Mouse (Mus musculus): ENCODE measurements around the gene Nmral1. TPM values are rescaled to one million over a fixed set of nuclear protein-coding genes. Genes with fewer than 3 reads are reported as not detected.
"Not testable (repeated sequence)": the region's sequence is repeated elsewhere in the genome, so short reads cannot be mapped to it uniquely, and the experiment has no call there.

Nmral1 gene
- polyA plus RNA-seq (2015; fragmentation: Nextera tagmentation; extraction: Ambion mirVana): 37.2 and 38.6 TPM in 2 replicates

DNA sequence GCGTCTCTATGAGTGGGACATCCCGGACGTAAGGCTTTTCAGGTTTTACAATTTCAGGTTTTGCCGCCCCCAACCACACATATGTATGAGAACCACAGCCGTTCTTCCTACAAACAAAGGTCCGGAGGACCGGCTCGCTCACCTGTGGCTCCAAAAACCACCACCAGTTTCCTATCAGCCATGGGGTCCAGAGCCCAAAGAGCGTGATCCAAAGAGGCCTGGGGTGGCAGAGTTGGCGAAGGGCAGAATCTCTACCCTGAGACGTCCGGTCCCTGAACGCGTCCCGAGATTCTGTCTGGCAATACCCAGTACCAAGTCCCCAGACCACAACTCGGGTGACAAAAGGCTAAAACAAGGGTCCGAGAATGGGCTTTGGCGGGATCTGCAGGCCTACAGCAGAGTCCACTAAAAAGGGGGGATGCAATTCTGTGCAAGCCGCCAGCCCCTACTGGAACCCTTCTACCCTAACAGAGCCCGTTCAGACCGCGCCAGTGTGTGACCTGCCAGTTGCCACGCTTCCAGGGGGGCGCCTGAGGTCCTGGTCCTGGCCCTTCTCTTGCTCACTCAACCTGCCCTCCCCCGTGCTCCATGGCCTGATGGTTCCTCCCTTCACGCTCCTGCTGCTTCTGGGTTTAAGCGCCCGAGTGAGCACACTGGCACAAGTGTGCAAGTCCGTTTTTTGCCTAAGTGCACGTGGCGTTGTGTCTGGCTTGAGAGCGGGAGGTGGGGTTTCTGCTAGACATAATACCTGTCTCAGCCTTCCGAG is at the start of gene Nmral1:
Gene Nmral1, minus strand, starts transcription at position 604 of the 766 bp plus-strand sequence.
- WGBS: 13% methylated on average over 33 of the region's 33 CpGs
- peak within 1 kb of the TSS; percentile 59 for H3K27ac ChIP-seq (replicated peaks)
- H3K9ac ChIP-seq: peak within 1 kb of the TSS; percentile 83
- ATAC-seq (ENCODE audit: extremely low read depth, insufficient number of reproducible peaks, low FRiP score, low TSS enrichment): peak; percentile 72
- H3K4me1 ChIP-seq: peaks cover 9% of the 10 kb centered on the region
- H3K4me2 ChIP-seq: peak within 1 kb of the TSS; percentile 72
- H3K4me3 ChIP-seq: peak within 1 kb of the TSS; percentile 74
- H3K27me3 ChIP-seq (replicated peaks): no peaks in the 10 kb centered on the region
- H3K9me3 ChIP-seq: no peaks in the 10 kb centered on the region
- H3K36me3 ChIP-seq: peaks cover 25% of the 10 kb centered on the region

DNA sequence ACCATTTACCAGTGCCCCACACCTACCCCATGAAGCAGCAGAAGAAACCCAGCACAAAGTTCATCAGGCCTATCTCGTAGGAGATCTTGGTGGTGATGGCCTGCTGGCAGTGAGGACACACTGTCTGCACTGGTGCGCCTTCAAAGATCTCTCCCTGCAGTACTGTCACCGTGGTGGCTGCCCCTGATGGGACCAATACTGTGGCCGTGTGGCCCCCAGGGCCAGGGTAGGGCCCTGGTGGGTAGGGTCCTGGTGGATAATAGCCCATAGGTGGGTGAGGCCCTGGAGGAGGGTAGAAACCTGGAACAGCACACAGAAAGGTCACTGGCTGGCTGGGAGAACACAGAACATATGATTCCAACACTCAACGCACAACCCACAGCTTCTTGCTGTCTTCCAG is 49.6 kb upstream of the Nmral1 start:
- Histone ChIP-seq H3K9me3 (no peaks in the 10 kb centered on the region), H3K36me3 (peaks cover 86% of the 10 kb centered on the region), H3K4me1 (peaks cover 22% of the 10 kb centered on the region), H3K27me3 (replicated peaks) (no peaks in the 10 kb centered on the region), H3K4me3 (no peak overlapping the region), H3K9ac (no peak overlapping the region), H3K4me2 (no peak overlapping the region), H3K27ac (replicated peaks) (no peak overlapping the region)
- 86% methylated on average over 5 of the region's 5 CpGs for WGBS
- no peak for ATAC-seq (ENCODE audit: extremely low read depth, insufficient number of reproducible peaks, low FRiP score, low TSS enrichment)

DNA sequence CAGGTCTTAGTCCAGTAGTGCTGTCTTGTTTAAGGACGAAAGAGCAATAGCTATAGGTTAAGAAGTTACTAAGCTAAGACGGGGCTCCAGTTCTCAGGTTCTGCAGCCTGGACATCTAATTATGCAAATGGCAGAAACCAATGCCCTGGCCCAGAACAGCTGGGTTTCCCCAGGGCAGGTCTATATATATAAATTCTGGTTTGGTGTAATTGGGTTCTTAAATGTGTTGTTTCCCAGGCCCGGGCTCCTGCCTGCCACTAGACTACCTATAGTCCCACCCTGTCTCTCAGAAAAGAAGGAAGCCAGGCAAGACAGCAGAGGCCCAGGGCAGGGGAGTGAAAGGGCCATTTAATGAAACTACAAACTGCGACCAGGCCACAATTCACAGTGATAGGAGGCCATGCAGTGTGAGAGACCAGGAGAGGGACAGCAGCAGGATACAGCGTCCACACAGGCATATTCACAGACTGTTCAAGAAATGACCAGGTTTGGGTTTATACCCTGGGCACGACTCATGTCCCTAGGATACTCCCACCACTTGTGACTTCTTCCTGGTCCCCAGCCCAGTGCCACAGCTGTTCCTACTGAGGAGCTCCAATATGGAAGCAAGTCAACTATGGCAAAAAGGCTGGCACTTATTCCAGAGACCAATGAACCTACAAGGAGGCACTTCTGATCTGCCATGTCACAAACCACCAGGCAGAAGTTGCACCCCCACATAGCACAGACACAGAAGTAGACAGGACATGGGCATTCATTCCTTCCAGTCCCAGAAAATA is 48.0 kb upstream of the Nmral1 start:
- 70% methylated on average over 6 of the region's 6 CpGs for WGBS
- Histone ChIP-seq H3K9me3 (no peaks in the 10 kb centered on the region), H3K4me3 (no peak overlapping the region), H3K36me3 (peaks cover 91% of the 10 kb centered on the region), H3K4me1 (peaks cover 16% of the 10 kb centered on the region), H3K27me3 (replicated peaks) (no peaks in the 10 kb centered on the region), H3K9ac (no peak overlapping the region), H3K4me2 (no peak overlapping the region), H3K27ac (replicated peaks) (no peak overlapping the region)
- no peak for ATAC-seq (ENCODE audit: extremely low read depth, insufficient number of reproducible peaks, low FRiP score, low TSS enrichment)

DNA sequence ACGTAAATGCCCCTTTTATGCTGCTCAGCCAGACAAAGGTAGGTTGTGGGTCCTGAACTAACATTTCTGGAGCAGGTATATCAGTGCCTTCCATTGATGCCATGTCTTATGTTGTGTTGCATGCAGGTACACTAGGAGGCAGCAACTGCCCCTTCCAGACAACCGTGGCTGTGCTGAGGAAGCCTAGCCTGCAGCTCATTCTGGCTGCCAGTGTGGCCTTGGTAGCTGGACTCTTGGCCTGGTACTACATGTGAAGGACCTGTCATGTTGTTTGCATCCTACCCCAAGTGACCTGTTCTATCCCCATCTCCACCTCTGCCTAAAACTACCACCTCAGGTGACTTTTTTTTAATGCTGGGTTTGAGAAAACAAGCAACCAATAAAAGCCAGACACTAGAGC is 46.7 kb upstream of the Nmral1 start:
- no peaks in the 10 kb centered on the region for H3K9me3 ChIP-seq
- peaks cover 81% of the 10 kb centered on the region for H3K36me3 ChIP-seq
- H3K4me2 ChIP-seq: no peak overlapping the region
- no peak overlapping the region for H3K27ac ChIP-seq (replicated peaks)
- no peak for ATAC-seq (ENCODE audit: extremely low read depth, insufficient number of reproducible peaks, low FRiP score, low TSS enrichment)
- no peak overlapping the region for H3K9ac ChIP-seq
- no peaks in the 10 kb centered on the region for H3K27me3 ChIP-seq (replicated peaks)
- no peak overlapping the region for H3K4me3 ChIP-seq
- peaks cover 26% of the 10 kb centered on the region for H3K4me1 ChIP-seq
- 80% methylated on average over 2 of the region's 2 CpGs for whole genome bisulfite sequencing

DNA sequence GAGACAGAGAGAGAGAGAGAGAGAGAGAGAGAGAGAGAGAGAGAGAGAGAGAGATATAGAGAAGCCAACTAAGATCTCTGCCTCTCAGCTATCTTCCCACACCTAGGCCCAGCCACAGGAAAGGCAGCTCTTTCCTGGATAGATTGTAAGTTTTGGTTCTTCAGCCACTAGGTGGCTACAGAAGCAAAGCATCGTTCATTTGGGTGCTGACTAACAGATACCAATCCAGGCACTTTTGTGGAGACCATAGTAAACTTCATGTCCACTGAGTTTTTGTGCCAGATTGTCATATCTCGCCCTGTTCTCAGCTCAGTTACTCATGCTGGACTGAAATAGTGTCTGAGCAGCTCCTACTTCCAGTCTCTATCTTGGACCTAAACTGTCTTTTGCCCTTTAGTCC is 44.1 kb upstream of the Nmral1 start:
- 0 out of 2 replicates have a peak, but pooled peaks have one; percentile 18 for ATAC-seq (ENCODE audit: extremely low read depth, insufficient number of reproducible peaks, low FRiP score, low TSS enrichment)
- no peaks in the 10 kb centered on the region for H3K27me3 ChIP-seq (replicated peaks)
- H3K36me3 ChIP-seq: peaks cover 55% of the 10 kb centered on the region
- H3K4me3 ChIP-seq: no peak overlapping the region
- H3K27ac ChIP-seq (replicated peaks): peak overlapping the region; percentile 42
- WGBS: 33% methylated on average over 2 of the region's 2 CpGs
- H3K9me3 ChIP-seq: no peaks in the 10 kb centered on the region
- H3K4me1 ChIP-seq: peaks cover 37% of the 10 kb centered on the region
- 0 out of 2 replicates have a peak overlapping the region, but pooled peaks have one; percentile 6 for H3K9ac ChIP-seq
- no peak overlapping the region for H3K4me2 ChIP-seq

DNA sequence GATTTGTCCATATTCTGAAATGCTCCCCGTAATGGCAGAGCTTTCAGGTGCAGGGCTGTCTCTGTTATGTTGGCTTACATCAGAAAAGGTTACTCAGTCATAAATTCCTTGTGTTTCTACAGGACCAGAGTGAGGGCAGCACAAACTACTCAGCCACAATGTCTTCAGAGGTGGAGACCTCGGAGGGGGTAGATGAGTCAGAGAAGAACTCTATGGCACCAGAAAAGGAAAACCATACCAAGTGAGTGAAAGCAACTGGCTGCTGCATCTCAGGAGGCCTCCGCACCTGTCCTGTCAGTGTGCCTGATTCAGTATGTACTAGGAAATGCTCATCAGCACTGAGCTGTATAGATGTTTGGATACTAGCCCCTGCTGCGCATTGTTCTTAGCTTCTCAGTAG is 43.3 kb upstream of the Nmral1 start:
- Histone ChIP-seq H3K9ac (no peak overlapping the region), H3K4me3 (no peak overlapping the region), H3K27ac (replicated peaks) (0 out of 2 replicates have a peak overlapping the region, but pooled peaks have one; percentile 29), H3K27me3 (replicated peaks) (no peaks in the 10 kb centered on the region), H3K9me3 (no peaks in the 10 kb centered on the region), H3K4me2 (no peak overlapping the region), H3K36me3 (peaks cover 47% of the 10 kb centered on the region), H3K4me1 (peaks cover 40% of the 10 kb centered on the region)
- 75% methylated on average over 4 of the region's 4 CpGs for WGBS
- no peak for ATAC-seq (ENCODE audit: extremely low read depth, insufficient number of reproducible peaks, low FRiP score, low TSS enrichment)

DNA sequence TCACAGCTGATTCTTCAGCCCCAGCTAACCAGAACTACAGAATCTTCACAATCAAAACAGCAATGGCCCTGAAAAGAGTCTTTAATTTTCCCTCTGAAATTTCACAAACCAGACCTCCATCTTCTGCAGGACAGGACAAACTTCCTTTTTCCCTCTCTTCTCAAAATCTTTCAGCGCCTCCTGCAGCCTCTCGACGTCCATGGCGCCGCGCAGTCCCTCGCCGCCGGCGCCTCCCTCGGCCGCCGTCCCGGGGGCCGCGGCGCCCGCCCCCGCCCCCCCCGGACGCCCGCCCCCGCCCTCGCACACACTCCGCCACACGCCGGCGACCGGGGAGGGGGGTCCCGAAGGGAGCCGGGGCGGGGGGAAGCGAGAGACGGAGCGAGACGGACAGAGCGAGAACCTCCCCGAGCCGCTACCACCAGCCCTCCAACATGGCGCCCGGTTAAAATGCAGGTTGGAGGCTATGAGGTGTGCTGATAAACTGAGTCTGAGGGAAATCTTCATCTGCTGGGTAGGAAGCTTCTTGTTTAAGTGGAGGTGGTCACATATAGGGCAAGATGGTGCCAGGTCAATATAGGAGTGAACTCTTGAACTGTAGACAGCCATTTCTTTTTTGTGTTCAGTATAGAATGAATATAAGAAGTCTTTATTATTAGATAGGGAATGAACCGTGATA is 37.6 kb upstream of the Nmral1 start:
- Histone ChIP-seq H3K4me3 (peak overlapping the region; percentile 56), H3K4me2 (peak overlapping the region; percentile 68), H3K27ac (replicated peaks) (peak overlapping the region; percentile 82), H3K4me1 (peaks cover 52% of the 10 kb centered on the region), H3K9ac (peak overlapping the region; percentile 75)
- not testable (repeated sequence) for H3K27me3 ChIP-seq (replicated peaks); ATAC-seq (ENCODE audit: extremely low read depth, insufficient number of reproducible peaks, low FRiP score, low TSS enrichment); H3K9me3 ChIP-seq; H3K36me3 ChIP-seq
- WGBS: 2% methylated on average over 35 of the region's 42 CpGs

DNA sequence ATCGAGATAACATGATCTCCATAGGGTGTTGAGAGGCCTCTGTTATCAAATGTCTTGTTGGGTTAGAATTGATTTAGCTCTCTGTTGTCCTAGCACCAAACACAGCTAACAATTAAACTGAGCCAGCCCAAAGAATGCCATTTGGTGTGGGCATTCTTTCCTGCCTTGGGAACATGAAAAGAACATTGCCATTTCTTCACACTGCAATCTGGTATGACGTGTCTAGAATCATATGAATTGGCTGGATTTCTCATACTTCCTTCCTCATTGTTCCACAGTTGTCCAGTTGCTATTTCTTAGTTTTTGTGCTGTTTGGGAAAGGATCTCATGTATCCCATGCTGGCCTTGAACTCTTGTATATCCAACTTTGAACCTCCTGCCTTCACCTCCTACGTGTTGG is 34.9 kb upstream of the Nmral1 start:
- H3K27ac ChIP-seq (replicated peaks): no peak overlapping the region
- no peak overlapping the region for H3K9ac ChIP-seq
- ATAC-seq (ENCODE audit: extremely low read depth, insufficient number of reproducible peaks, low FRiP score, low TSS enrichment): no peak
- H3K27me3 ChIP-seq (replicated peaks): no peaks in the 10 kb centered on the region
- no peak overlapping the region for H3K4me2 ChIP-seq
- H3K36me3 ChIP-seq: peaks cover 11% of the 10 kb centered on the region
- H3K4me3 ChIP-seq: no peak overlapping the region
- peaks cover 31% of the 10 kb centered on the region for H3K4me1 ChIP-seq
- whole genome bisulfite sequencing: 85% methylated on average over 3 of the region's 3 CpGs
- H3K9me3 ChIP-seq: 0 out of 2 replicates have a peak, but pooled peaks cover 3% of the 10 kb centered on the region

DNA sequence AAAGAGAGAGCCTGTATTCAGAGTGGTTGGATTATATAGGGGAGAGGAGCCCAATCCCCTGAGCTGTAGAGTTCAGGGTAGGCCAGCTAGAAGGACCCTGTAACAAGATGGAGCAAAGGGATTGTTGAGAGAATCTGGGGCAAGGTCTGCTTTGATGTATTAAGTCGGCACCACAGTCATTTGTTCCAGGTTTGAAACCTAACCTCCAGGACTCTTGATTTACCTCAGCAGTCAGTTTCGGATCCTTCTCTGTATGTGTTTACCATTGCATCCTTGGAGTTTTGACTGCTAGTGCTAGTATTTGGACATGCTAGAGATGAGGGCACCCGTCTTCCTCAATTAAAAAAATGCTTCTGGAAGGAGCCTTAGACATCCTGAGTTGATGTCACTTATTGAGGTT is 33.0 kb upstream of the Nmral1 start:
- WGBS: 94% methylated on average over 3 of the region's 3 CpGs
- peaks cover 23% of the 10 kb centered on the region for H3K4me1 ChIP-seq
- no peak overlapping the region for H3K27ac ChIP-seq (replicated peaks)
- no peak overlapping the region for H3K9ac ChIP-seq
- H3K27me3 ChIP-seq (replicated peaks): no peaks in the 10 kb centered on the region
- peaks cover 11% of the 10 kb centered on the region for H3K36me3 ChIP-seq
- no peak overlapping the region for H3K4me3 ChIP-seq
- H3K4me2 ChIP-seq: no peak overlapping the region
- no peak for ATAC-seq (ENCODE audit: extremely low read depth, insufficient number of reproducible peaks, low FRiP score, low TSS enrichment)
- H3K9me3 ChIP-seq: 0 out of 2 replicates have a peak, but pooled peaks cover 3% of the 10 kb centered on the region

DNA sequence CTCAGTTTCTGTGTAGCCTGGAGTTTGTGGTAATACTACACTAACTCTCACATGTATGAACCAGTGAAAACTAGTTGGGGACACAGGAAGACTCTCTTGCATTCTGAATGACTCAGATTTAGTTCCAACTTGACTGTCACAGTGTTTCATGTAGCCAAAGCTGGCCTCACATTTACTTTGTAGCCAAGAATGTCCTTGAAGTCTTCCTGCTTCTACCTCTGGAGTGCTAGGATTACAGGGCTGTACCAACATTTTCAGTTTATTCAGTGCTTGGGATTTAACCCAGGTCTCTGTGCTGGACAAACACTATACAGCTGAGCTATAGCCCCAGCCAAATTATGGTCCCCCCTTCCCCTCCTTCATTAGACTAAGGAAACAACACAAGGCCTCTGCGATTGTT is 23.0 kb upstream of the Nmral1 start:
- 94% methylated on average over 1 of the region's 1 CpGs for WGBS
- Histone ChIP-seq H3K36me3 (peaks cover 16% of the 10 kb centered on the region), H3K9ac (no peak overlapping the region)

DNA sequence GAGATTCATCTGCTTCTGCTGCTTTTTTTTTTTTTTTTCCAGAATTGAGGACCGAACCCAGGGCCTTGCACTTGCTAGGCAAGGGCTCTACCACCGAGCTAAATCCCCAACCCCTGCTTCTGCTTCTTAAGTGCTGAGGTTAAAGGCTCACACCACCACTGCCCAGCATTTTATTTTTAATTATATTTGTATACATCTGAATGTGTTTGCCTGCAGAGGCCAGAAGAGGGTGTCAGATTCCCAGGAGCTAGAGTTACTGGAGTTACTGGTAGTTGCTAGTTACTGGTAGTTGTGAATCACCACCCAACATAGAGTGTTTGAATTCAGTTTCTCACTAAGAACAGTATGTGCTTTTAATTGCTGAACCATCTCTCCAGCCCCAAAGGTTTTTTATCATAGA is 20.8 kb upstream of the Nmral1 start:
- WGBS: 88% methylated on average over 2 of the region's 2 CpGs
- H3K27me3 ChIP-seq (replicated peaks): no peaks in the 10 kb centered on the region
- H3K9ac ChIP-seq: no peak overlapping the region
- no peak overlapping the region for H3K27ac ChIP-seq (replicated peaks)
- H3K4me3 ChIP-seq: no peak overlapping the region
- H3K4me1 ChIP-seq: no peaks in the 10 kb centered on the region
- H3K4me2 ChIP-seq: no peak overlapping the region
- H3K9me3 ChIP-seq: 0 out of 2 replicates have a peak, but pooled peaks cover 4% of the 10 kb centered on the region
- peaks cover 22% of the 10 kb centered on the region for H3K36me3 ChIP-seq
- no peak for ATAC-seq (ENCODE audit: extremely low read depth, insufficient number of reproducible peaks, low FRiP score, low TSS enrichment)

More for the DNA sequence above, 23.0 kb upstream of the Nmral1 start:
- no peaks in the 10 kb centered on the region for H3K4me1 ChIP-seq
- no peak for ATAC-seq (ENCODE audit: extremely low read depth, insufficient number of reproducible peaks, low FRiP score, low TSS enrichment)
- H3K27me3 ChIP-seq (replicated peaks): no peaks in the 10 kb centered on the region
- no peak overlapping the region for H3K4me2 ChIP-seq
- H3K27ac ChIP-seq (replicated peaks): no peak overlapping the region
- no peak overlapping the region for H3K4me3 ChIP-seq
- 0 out of 2 replicates have a peak, but pooled peaks cover 4% of the 10 kb centered on the region for H3K9me3 ChIP-seq
